Mouse (Mus musculus): Measurements from ENCODE around the gene Hoxb5.

The Hoxb5 gene

DNA sequence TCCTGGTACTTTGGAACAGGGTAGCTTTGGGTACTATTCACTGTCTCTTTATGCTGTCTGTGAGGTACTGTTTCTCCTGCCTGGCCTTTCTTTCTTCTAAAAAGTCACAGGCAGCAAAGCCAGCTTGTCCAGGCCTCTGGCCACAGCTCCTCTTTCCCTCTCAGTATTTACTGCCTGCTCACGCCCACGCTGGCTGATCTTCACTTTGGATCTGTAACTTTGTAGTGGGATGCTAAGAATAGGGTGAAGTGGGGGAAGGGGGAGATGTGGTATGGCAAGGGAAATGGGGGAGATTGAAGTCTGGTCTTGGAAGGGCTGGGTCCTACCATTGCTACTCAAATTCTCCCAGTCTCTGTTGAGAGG lies 30.8 kb downstream of the Hoxb5 start:
- DNase-seq (ENCODE audit: extremely low read depth, insufficient read length, low spot score) = no peak

DNA sequence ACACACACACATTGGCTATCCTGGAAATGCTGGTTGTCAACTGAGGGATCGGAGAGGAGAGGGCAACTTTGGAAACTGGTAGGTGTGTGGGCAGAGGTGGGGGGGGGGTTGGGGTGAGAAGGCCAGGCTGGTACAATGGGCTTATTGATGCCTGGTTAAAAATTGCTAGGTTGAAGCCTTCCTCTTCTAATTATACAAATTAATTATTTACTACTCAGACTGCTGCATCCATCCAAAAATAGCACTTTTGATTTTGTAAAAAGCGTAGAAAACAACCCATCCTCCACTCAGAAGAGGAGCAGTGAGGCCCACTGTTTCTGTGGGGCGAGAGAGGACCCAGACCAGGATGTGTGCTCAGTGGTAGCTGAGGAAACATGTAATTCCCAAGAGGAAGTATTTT lies 31.9 kb downstream of the Hoxb5 start:
- no peak for DNase-seq (ENCODE audit: extremely low read depth, insufficient read length, low spot score)

DNA sequence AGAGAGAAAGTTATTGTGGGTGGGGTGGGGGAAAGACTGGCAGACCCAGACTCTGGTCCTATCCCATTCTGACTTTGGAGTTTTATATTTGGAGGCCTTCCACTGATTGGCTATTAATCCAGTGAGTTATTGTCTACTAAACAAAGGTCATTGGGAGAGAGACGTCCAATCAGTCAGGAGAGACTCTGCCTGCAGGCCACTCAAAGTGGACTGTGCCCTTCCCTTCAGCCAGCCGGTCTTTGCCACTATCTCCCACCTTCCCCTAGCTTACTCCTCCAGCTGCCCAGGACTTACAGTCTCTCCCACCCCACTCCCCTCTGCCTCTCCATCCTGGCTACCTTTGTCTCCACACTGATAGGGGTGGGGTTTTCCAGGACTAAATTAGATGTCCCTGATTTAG lies 33.5 kb downstream of the Hoxb5 start:
- no peak for DNase-seq (ENCODE audit: extremely low read depth, insufficient read length, low spot score)

DNA sequence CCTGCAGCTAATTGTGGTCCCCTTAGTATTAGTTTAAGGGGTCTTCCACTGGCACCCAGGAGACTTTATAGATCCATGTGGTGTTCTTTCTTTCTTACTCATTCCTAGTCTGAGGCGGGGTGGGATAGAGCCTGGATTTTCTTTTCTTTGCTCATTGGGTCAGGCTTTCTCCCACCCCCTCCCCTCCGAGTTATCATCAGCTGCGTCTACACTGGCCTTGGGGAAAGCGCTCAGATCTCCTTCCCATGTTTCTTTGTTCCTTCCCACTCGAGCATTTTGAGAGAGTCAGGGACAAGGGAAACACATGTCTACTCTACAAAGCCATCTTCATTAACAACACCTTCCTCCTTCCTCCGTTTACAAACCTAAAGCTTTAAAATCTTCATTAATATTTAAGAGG lies 33.9 kb downstream of the Hoxb5 start:
- DNase-seq (ENCODE audit: extremely low read depth, insufficient read length, low spot score) = no peak

DNA sequence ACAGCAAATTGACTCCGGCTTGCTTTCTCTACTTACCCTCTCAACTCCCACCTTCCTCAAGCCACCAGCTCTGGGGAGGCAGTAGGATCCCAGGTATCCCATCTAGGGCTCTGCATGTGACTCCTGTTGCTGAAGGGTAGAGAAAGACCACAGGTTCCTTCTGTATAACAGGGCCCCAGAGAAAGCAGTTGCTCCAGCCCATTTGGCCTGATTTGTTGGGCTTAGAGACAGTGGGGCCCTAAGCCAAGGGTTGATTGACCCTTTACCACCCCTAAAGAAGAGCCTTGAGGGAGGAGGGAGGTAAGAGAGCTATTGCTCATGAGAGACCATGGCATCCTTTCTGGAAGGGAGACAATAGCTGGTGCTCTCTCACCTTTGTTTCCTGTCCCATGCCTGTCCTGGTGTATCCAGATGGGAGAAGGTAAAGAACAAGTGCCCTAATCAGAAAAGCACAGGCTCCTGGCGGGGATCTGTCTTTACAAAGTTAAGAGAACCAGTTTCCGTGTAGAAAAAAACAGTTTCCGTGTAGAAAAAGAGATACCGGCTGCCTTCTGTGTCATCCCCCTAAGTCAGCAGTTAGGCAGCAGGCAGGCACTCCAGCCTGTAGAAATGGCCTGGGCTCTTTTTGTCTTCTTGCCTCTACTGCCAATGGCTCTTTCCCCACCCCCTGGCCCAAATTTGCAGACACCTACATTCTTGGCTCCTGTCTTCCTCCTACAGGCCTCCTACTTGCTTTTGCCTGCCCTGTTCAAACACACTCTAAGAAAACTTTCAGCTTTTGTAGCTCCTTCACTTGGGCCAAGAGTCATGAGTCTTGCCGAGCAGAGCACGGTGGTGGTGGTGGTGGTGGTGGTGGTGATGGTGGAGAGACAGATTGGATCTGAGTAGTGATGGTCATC lies 36.1 kb downstream of the Hoxb5 start:
- no peak for DNase-seq (ENCODE audit: extremely low read depth, insufficient read length, low spot score)

DNA sequence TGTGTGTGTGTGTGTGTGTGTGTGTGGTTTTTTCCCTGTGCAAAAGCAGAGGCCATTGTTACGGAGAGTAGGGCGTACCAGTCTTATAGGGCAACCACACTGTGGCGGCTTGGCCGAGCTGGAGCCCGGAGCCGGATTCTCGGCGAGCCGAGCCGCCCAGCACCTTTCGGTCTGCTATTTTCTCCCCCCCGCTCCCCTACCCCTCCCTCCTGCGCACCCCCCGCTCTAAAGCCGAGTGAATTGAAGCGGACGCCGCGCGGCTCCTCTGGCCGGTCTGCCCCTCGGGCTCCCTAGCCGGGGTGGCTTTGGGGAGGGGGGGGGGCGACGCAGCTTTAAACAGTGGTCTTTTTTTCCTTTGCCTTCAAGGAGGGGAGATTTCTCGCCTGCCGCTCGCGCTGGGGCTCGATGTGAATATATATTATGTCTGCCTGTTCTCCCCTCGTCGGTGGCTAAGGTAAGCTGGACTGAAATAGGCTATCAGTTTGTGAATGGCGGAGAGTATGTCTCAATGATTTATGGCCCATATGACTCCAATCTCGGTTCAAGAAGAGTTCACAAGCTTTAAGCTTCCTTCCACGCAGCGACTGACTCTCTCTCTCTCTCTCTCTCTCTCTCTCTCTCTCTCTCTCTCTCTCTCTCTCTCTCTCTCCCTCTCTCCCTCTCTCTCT lies 37.7 kb downstream of the Hoxb5 start:
- DNase-seq (ENCODE audit: extremely low read depth, insufficient read length, low spot score) = no peak

DNA sequence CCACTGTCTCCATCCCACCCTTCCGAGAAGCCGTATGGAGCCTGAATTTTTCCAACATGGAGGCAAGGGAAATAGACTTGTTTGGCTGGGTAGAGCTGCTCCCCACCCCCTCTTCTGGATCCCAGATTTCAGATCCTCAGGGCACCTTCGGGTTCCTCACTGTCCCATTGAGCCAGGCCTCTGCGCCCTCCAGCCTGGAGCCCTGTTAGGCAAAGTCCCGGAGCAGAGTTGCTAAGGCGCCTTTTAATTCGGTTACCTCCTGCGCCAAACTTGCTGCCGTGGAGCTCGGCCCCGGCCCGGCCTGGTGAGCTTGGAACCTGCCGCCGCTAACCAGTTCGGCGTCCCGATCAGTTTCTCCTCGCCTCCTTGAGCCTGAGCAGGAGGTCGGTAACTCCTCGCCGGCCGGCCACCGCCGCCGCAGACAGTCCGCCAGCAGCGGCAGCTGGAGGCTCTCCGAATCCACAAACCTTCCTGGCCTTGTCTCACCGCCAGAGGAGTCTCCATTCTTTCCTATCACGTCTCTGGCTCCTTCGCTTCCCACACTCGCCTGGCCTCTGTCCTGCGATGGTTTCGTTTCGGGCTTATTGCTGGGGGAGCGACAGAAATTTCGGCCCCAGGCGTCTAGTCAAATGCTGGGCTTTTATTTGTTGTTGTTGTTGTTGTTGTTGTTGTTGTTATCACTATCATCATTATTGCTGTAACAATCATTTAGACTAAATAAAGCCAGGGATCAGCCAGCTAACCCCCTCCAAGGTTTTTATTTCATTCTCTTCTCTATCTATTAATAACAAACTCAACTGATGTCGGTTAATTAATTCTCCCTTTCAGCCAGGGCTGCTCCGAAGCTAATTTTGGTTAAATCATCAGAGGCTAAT lies 38.8 kb downstream of the Hoxb5 start:
- no peak for DNase-seq (ENCODE audit: extremely low read depth, insufficient read length, low spot score)

DNA sequence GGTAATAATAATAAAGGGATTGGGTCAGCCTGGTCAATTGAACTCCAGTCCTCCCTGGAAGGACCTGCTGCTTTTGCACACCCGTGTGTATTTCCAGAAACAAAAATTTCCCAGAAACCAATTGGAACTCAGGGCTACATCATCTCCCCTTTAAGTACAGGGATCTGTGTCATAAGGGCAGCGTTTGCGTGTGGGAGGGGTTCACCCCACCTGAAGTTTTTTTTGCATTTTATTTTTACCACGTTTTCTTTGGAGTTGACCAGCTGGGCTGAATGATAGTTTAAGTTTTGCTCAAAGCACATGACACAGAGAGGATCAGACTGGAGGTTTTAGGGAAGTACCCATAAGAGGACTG lies 39.4 kb downstream of the Hoxb5 start:
- no peak for DNase-seq (ENCODE audit: extremely low read depth, insufficient read length, low spot score)

DNA sequence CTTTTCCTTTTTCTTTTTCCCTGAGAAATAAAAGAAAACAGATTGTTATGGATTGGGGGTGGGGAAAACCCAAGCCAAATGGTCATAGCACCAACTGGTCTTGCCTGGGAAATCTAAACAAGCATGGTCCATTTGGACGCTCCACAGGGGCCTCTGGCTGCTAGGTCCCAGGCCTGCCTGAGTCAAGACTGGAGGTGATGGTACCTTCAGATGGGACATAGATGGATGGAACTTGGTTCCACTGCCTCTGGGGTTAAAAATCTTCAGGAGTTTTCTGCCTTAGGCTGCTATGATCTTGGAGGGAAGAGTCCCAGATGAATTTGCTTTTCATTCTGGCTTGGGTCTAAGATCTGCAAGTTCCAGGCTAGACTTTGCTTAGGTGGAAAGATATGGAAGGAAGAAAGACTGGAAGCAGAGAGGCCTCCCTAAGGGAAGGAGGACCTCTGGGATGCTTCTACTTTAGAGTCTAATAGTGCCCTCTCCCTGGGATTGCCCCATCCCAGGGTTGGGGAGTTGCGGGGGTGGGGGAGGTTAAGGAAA lies 40.1 kb downstream of the Hoxb5 start:
- no peak for DNase-seq (ENCODE audit: extremely low read depth, insufficient read length, low spot score)

DNA sequence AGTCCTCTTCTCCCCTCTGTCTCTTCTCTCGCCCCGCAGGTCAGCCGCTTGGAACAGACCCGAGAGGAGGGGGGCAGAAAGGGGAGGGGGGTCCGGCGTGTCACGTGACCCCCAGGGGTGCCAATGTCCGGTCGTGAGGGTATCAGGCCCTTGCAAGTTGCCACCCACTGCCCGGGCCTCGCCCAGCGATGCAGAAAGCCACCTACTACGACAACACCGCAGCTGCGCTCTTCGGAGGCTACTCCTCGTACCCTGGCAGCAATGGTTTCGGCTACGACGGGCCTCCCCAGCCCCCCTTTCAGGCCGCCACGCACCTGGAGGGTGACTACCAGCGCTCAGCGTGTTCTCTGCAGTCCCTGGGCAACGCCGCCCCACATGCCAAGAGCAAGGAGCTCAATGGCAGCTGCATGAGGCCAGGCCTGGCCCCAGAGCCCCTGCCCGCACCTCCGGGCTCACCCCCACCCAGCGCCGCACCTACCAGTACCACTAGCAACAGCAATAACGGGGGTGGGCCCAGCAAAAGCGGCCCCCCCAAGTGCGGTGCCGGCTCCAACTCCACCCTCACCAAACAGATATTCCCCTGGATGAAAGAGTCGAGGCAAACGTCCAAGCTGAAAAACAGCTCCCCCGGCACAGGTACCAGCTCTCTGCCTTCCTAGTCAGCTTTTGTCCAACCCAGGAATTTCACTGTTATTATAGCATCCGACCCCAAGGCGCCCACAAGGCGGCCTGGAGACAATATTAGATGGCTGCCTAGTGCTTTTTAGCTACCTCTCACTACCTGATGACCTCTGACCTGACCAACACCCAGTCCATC lies 41.1 kb downstream of the Hoxb5 start:
- DNase-seq (ENCODE audit: extremely low read depth, insufficient read length, low spot score) = no peak

DNA sequence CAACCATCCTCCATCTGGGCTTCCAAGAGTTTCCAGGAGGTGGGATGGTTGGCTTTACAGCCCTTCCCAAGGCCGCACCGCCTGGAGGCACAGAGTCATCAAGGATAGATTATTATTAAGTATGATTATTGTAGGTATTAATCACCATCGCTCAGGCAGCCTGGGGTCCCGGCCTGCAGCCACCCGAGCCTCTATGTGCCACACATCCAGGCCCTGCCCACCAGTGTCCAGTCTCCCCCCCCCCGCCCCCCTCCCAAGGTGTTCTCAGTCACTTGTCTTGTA lies 41.7 kb downstream of the Hoxb5 start:
- DNase-seq (ENCODE audit: extremely low read depth, insufficient read length, low spot score) = no peak

DNA sequence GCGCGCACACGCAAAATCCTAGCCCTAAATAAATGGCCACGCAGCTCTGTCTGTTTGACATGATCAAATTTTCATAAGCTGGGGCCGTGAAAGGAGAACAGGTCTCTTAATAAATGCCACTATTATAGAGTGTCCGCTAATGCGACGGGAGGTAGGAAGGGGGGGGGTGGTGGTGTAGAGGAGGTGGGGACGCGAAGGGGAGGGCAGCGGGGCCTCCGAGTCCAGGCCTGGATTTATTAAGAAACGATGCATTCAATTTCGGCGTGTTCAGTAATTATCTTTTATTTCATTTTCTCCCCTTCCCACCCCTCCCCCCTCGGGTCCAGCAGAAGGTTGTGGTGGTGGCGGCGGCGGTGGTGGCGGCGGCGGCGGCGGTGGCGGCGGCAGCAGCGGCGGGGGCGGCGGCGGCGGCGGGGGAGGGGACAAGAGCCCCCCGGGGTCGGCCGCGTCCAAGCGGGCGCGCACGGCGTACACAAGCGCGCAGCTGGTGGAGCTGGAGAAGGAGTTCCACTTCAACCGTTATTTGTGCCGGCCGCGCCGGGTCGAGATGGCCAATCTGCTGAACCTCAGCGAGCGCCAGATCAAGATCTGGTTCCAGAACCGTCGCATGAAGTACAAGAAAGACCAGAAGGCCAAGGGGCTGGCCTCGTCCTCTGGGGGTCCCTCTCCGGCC lies 42.2 kb downstream of the Hoxb5 start:
- no peak for DNase-seq (ENCODE audit: extremely low read depth, insufficient read length, low spot score)

DNA sequence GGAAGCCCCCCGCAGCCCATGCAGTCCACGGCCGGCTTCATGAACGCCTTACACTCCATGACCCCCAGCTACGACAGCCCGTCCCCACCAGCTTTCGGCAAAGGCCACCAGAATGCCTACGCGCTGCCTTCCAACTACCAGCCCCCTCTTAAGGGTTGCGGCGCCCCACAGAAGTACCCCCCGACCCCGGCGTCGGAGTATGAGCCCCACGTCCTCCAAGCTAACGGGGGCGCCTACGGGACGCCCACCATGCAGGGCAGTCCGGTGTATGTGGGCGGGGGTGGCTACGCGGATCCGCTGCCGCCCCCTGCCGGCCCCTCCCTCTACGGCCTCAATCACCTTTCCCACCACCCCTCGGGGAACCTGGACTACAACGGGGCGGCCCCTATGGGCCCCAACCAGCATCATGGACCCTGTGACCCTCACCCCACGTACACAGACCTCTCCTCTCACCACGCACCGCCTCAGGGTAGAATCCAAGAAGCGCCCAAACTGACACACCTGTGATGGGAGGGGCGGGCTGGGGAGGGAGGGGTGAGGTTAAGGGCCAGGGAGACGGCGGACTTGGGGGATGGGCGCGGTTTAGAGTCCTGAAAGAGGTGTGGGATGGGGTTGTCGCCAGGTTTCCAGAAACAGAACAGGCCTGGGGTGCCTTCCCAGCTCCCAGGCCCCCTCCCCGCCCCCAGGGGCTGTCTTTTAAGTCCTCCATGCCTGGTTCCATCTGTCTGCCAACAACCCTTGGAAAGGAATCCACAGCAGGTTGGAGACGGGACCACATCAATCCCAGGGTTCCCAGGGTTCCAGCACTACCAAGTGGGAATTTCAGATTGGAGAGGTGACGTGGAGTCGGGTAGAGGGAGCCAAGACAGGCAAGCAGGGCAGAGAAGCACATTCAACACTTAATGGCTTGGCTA lies 43.0 kb downstream of the Hoxb5 start:
- no peak for DNase-seq (ENCODE audit: extremely low read depth, insufficient read length, low spot score)

DNA sequence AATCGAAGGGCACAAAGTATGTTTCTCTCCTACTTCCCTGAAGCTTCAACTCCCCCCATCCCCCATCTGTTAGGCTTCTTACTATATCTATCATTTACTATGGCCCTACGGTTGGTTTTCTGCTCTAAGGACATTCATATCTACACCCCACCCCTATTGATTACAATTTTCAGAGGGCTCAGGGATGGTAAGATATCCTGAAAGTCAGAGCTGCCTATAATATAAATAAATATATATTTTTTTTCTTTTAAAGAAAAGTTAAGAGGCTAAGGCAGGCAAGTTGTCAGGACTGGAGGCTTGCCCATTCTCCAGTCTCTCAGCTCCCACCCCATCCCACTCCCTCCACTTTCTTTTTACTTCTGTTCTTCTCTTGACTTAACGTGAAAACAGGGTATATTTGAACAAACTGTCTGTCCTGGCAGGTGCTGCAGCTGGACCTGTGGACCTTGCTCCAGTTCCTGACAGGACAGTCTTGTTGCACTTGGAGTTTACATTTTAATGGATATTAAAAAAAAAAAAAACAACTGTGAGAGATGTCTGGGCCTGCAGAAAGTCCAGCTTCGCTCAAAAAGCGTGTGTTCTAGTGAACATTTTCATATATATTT lies 43.9 kb downstream of the Hoxb5 start:
- no peak for DNase-seq (ENCODE audit: extremely low read depth, insufficient read length, low spot score)

DNA sequence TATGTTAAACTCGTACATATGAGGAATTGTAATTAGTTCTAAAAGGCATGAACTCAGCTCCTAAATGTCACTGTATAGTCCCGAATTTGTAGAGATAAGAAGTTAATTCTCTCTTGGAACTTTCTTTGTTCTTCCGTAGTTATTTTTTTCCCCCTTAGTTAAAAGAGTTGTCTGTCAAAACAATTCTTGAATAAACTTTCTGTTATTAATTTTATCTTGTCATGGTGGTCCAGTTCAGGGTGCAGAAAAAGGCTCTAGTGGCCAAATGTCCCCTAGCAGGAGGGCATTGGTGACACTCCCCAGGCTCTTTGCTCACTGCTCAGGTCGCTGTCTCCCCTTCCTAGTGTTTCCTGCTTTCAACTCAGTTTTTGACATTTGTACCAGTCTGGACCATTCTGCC lies 44.6 kb downstream of the Hoxb5 start:
- no peak for DNase-seq (ENCODE audit: extremely low read depth, insufficient read length, low spot score)

DNA sequence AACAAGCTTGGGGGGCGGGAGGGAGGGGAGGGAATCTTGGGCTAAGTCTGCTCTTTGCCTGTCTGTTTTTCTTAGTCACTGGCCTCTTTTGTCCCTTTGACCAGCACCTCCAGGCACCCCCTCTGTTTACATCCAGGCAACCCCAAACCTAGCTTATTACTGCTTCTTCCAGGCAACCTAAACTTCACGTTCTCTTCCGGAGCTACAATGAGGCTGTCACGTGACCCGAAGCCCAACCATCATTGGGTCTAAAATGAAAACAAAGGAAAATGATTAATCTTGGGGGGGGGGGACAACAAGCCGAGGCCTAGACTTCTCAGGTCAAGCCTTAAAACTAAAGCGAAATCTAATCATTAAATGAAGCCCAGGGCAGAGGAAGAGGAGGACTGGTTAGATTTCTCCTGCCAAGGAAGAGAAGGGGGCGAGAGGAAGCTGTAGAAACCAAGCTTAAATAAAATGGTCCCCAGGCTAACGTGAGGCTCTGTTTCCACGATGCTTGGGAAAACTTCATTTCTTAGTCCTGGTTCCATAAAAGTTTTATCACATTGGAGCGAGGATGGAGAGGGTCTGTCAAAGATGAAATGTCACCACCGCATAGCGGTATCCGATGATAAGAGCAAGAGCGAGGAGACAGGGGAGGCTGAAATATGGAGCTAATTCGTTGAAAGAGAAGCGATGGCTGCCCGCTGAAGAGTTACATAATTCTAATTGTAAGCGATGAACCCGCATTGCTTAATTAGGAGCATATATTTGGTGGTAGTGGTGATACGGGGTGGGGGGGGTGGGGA lies 45.2 kb downstream of the Hoxb5 start:
- DNase-seq (ENCODE audit: extremely low read depth, insufficient read length, low spot score) = no peak

DNA sequence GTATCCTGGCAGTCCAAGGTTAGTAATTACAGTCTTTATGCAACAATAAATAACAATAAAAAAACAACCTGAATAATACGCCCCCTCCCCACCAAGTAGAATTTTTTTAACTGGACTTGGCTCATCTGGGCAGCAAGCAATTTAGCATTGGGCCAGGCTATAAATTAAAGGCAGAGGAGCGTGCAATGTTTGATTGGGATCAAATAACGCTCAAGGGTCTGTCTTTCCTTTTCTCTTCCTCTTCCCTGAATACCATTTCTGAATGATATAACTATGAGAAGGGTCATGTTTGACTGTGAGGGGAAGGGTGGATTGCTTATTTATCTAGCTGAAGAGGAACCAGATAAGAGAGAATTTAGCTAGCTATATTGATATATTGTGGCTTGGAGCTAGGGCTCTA lies 45.9 kb downstream of the Hoxb5 start:
- no peak for DNase-seq (ENCODE audit: extremely low read depth, insufficient read length, low spot score)

Measured in 3134 (cell line).